Mouse (Mus musculus): ENCODE measurements around the gene Crybg1. TPM values are rescaled to one million over a fixed set of nuclear protein-coding genes. Genes with fewer than 3 reads are reported as not detected.

Gene Crybg1
- polyA plus RNA-seq, 2 experiments, result 0.25 to 0.48 TPM

DNA sequence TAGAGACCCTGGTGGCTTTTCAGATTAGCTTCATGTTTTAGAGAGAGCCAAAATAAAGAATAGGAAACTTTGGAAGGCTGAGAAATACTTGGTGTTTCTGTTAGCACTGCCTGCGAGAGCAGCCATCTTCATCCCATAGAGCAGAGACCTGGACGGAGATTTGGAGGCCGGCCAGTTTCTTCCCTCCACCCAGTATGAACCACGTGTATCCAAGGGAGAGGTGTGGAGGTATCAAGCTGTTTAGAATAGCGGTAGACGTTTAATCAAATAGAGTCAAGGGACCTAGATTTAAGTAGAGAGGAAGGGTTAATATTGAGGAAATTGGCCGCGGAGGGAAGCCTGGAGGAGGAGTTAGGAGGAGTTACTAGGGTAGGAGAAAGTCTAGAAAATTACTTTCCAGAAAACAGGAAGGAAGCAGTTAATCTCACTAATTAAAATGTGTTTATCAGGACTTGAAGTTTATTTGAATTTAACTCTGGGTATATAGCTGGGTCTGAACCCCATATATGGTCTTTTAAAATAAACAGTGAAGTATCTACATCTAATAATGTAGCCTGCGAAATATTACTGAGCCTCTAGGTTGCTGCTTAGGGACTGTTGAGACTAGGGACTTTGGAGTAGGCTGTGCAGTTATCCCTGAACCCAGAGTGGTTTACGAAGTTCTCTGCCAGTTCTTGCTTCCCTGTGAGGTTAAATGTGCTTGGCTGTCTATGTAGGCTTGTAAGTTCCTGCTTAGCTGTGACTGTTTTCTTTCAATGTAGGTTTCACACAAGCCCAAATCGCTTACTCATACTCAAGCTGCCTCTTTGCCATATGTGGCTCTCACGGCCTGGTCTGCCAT is 238.4 kb downstream of the Crybg1 start:
- no peak overlapping the region for H3K9ac ChIP-seq (replicated peaks)
- DNase-seq (ENCODE audit: low read depth in 3 of 3, low spot score in 3 of 3) (no peak), ATAC-seq (ENCODE audit: insufficient read depth) (no peak)
- 58% methylated on average over 12 of the region's 12 CpGs for WGBS (ENCODE audit: insufficient replicate concordance)
- no peak overlapping the region for H3K27ac ChIP-seq
- TF ChIP-seq EP300 (IDR thresholded peaks at IDR 0.05; ENCODE audit: low read depth), result no peak
- TF ChIP-seq CTCF (IDR thresholded peaks at IDR 0.05; ENCODE audit: low read depth), result no peak
- no peak overlapping the region for H3K4me2 ChIP-seq (ENCODE audit: low read depth)
- no peak overlapping the region for H3K4me3 ChIP-seq (ENCODE audit: insufficient read depth in 1 of 2, low read depth in 2 of 2, low read length in 2 of 2)
- no peaks in the 10 kb centered on the region; a peak in 1 of 4 replicates for H3K4me1 ChIP-seq (replicated peaks; ENCODE audit: control insufficient read depth in 2 of 2, insufficient read depth in 2 of 2, low read length in 1 of 2)
- no peaks in the 10 kb centered on the region for H3K9me3 ChIP-seq (ENCODE audit: control insufficient read depth, low read length)
- no peaks in the 10 kb centered on the region for H3K27me3 ChIP-seq (ENCODE audit: control insufficient read depth, insufficient read depth, low read length)
- no peaks in the 10 kb centered on the region; the same call in 1 of the 2 replicates for H3K36me3 ChIP-seq (replicated peaks; ENCODE audit: control insufficient read depth, insufficient read depth, low read depth)

DNA sequence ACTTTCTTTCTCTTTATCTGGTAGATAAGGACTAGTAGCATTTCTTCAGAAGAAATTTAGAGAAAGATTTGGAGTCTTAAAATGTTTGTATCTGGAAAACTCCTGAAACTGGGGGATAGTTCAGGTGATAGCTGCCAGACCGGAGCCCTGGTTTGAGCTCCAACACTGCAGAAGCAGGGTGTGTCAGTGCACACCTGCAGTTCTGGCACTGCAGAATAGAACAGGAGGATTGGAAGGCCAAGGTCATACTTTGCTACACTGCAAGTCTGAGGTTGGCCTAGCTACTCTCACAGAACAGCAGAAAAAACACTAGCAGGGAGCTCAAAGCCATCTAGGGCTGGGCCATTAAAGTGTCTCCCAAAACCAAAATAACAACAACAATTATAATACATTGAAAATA is 244.1 kb downstream of the Crybg1 start:
- TF ChIP-seq EP300 (IDR thresholded peaks at IDR 0.05; ENCODE audit: low read depth), result no peak
- TF ChIP-seq CTCF (IDR thresholded peaks at IDR 0.05; ENCODE audit: low read depth), result no peak
- H3K27ac ChIP-seq, result no peak overlapping the region
- no peak overlapping the region for H3K4me3 ChIP-seq (ENCODE audit: insufficient read depth in 1 of 2, low read depth in 2 of 2, low read length in 2 of 2)
- no peak overlapping the region for H3K9ac ChIP-seq (replicated peaks)
- 81% methylated on average over 1 of the region's 1 CpGs for WGBS (ENCODE audit: insufficient replicate concordance)
- H3K9me3 ChIP-seq (ENCODE audit: control insufficient read depth, low read length), result no peaks in the 10 kb centered on the region
- no peak overlapping the region for H3K4me2 ChIP-seq (ENCODE audit: low read depth)
- H3K4me1 ChIP-seq (replicated peaks; ENCODE audit: control insufficient read depth in 2 of 2, insufficient read depth in 2 of 2, low read length in 1 of 2), result peaks cover 6 to 9% of the 10 kb centered on the region in 2 experiments
- no peaks in the 10 kb centered on the region for H3K27me3 ChIP-seq (ENCODE audit: control insufficient read depth, insufficient read depth, low read length)
- no peak for ATAC-seq (ENCODE audit: insufficient read depth)
- H3K36me3 ChIP-seq (replicated peaks; ENCODE audit: control insufficient read depth, insufficient read depth, low read depth), result no peaks in the 10 kb centered on the region
- no peak for DNase-seq (ENCODE audit: low read depth in 3 of 3, low spot score in 3 of 3)

DNA sequence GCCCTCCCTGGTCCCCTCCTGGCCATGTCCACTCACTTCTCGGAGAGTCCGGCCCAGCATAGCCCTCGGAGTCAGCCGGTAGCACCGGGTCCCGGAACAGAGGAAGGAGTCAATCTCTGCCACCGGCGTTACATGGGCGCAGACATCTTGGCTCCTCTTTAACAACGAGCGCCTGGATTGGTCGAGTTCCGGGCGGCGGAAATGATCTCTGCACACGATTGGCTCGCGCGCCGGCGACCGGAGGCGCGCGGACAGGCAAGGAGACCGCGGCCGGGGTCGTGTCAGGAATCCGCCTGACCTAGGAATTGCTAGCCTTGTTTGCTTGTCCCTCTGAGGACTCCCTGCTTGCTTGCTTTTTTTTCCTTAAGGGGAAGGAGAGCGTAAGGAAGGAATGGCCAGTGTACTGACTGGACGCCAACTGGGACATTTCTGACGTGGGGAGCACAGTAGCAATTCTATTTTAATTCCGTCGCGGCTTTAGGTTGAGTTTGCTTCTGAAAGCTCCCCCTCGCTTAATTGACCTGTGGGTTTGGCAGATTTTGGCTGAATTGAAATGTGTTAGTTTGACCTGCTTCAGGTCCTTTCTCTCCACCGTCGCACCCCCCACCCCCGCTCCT is 247.0 kb downstream of the Crybg1 start, which contains the start of the genes Qrsl1 and Rtn4ip1:
TSS of gene Qrsl1 (minus strand) at position 168 of the 617 bp plus-strand sequence.
TSS of gene Rtn4ip1 (plus strand) at position 230 of the 617 bp plus-strand sequence.
- WGBS (ENCODE audit: insufficient replicate concordance), result under 1% methylated on average over 40 of the region's 40 CpGs
- no peak for TF ChIP-seq CTCF (IDR thresholded peaks at IDR 0.05; ENCODE audit: low read depth)
- TF ChIP-seq EP300 (IDR thresholded peaks at IDR 0.05; ENCODE audit: low read depth), result no peak
- H3K9ac ChIP-seq (replicated peaks), result peak within 1 kb of the TSS; percentile 86
- ATAC-seq (ENCODE audit: insufficient read depth) (peak; percentile 97), DNase-seq (ENCODE audit: low read depth in 3 of 3, low spot score in 3 of 3) (peak; percentile 84 to 85 (median 84))
- H3K36me3 ChIP-seq (replicated peaks; ENCODE audit: control insufficient read depth, insufficient read depth, low read depth), result no peaks in the 10 kb centered on the region
- H3K4me1 ChIP-seq (replicated peaks; ENCODE audit: control insufficient read depth in 2 of 2, insufficient read depth in 2 of 2, low read length in 1 of 2), result peaks cover 6 to 9% of the 10 kb centered on the region in 2 experiments
- H3K27ac ChIP-seq, result no peak within 1 kb of the TSS
- H3K4me2 ChIP-seq (ENCODE audit: low read depth), result peak within 1 kb of the TSS; percentile 91
- no peaks in the 10 kb centered on the region for H3K9me3 ChIP-seq (ENCODE audit: control insufficient read depth, low read length)
- H3K27me3 ChIP-seq (ENCODE audit: control insufficient read depth, insufficient read depth, low read length), result no peaks in the 10 kb centered on the region
- peak within 1 kb of the TSS; percentile 93 to 100 for H3K4me3 ChIP-seq (ENCODE audit: insufficient read depth in 1 of 2, low read depth in 2 of 2, low read length in 2 of 2)

DNA sequence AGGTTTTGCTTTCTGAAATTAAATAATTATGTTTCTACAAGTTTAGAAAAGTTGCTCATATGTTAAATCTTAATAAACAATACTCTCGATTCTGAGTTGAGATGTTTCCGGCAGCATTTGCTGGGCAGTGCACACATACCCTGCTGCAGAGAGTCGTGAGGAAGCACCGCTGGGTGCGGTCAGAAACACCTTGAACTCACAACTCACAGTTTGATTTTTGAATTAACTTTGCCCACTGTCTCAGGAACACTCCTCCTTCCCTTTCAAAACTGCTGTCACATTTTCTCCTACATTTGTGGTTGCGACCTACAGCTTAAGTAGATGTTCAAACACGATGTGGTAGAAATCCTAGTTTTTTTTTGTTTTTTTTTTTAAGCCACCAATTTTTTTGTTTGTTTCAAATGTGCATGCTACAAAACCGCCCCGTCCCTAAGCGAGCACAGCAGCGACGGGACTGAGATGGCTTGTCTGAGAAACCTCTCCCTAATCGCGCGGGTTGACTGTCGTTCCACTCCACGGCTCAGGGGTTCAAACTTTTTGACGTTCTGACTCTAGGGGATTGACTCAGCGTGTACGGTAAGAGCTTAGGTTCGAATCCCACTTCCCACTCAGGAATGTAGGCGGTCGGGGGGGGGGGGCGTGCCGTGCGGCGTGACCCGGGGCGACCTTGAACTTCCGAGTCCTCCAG is 247.6 kb downstream of the Crybg1 start:
- DNase-seq (ENCODE audit: low read depth in 3 of 3, low spot score in 3 of 3), result peak in 1 of 3 experiments; percentile 35

More for the DNA sequence above, 247.6 kb downstream of the Crybg1 start:
- Histone ChIP-seq H3K36me3 (replicated peaks; ENCODE audit: control insufficient read depth, insufficient read depth, low read depth) (no peaks in the 10 kb centered on the region), H3K4me2 (ENCODE audit: low read depth) (peak overlapping the region; percentile 91), H3K9me3 (ENCODE audit: control insufficient read depth, low read length) (no peaks in the 10 kb centered on the region), H3K9ac (replicated peaks) (peak overlapping the region; percentile 86), H3K4me1 (replicated peaks; ENCODE audit: control insufficient read depth in 2 of 2, insufficient read depth in 2 of 2, low read length in 1 of 2) (peaks cover 6 to 9% of the 10 kb centered on the region in 2 experiments), H3K27me3 (ENCODE audit: control insufficient read depth, insufficient read depth, low read length) (no peaks in the 10 kb centered on the region), H3K4me3 (ENCODE audit: insufficient read depth in 1 of 2, low read depth in 2 of 2, low read length in 2 of 2) (peak overlapping the region; percentile 93 to 100), H3K27ac (no peak overlapping the region)
- ATAC-seq (ENCODE audit: insufficient read depth), result peak; percentile 70
- 5% methylated on average over 30 of the region's 30 CpGs for WGBS (ENCODE audit: insufficient replicate concordance)
- TF ChIP-seq EP300 (IDR thresholded peaks at IDR 0.05; ENCODE audit: low read depth) (no peak), CTCF (IDR thresholded peaks at IDR 0.05; ENCODE audit: low read depth) (no peak)

Other genes with a start within 250 kb of the Crybg1 start
- gene Qrsl1, start 247.1 kb downstream of the Crybg1 start, polyA plus RNA-seq (2012; rRNA removed), result 3.9 and 5.6 TPM in 2 replicates
- gene Qrsl1, start 247.1 kb downstream of the Crybg1 start, polyA plus RNA-seq (2014; fragmentation: Nextera tagmentation; extraction: Ambion mirVana), result 6.2 and 7.2 TPM in 2 replicates
- 4.7 and 6.4 TPM in 2 replicates for gene Rtn4ip1, start 247.0 kb downstream of the Crybg1 start, polyA plus RNA-seq (2012; rRNA removed)
- 9.8 and 11.1 TPM in 2 replicates for gene Rtn4ip1, start 247.0 kb downstream of the Crybg1 start, polyA plus RNA-seq (2014; fragmentation: Nextera tagmentation; extraction: Ambion mirVana)
- gene Atg5, start 119.5 kb upstream of the Crybg1 start, polyA plus RNA-seq (2012; rRNA removed), result 5.6 and 7.5 TPM in 2 replicates
- gene Atg5, start 119.5 kb upstream of the Crybg1 start, polyA plus RNA-seq (2014; fragmentation: Nextera tagmentation; extraction: Ambion mirVana), result 18.5 and 21.0 TPM in 2 replicates